Mouse (Mus musculus): ENCODE measurements at regions not wholly inside any gene's neighbourhood (a gene's known extent, or its start where the extent isn't known, plus 50 kb on each side); places are given as distances from the start of the nearest gene placed in this dataset. TPM values are rescaled to one million over a fixed set of nuclear protein-coding genes. Genes with fewer than 3 reads are reported as not detected.

DNA sequence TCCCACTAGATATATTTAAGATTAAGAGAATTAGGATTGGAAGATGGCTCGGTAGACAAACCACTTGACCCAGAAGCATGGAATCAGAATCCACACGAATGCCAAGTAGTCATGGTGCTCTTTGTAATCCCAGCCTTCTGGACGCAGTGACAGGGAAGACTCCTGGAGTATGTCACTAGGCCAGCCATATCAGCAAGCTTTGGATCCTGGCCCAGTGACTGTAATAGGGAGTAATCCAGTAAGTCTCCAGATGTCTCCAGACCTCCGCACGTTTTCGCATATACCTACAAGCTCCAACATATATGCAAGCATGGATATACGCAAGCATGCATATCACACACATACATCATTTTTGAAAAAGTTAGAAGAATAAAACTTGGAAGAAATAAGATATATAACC is 73.9 kb upstream of the H2afz start:
- no peak for DNase-seq (ENCODE audit: low spot score)

DNA sequence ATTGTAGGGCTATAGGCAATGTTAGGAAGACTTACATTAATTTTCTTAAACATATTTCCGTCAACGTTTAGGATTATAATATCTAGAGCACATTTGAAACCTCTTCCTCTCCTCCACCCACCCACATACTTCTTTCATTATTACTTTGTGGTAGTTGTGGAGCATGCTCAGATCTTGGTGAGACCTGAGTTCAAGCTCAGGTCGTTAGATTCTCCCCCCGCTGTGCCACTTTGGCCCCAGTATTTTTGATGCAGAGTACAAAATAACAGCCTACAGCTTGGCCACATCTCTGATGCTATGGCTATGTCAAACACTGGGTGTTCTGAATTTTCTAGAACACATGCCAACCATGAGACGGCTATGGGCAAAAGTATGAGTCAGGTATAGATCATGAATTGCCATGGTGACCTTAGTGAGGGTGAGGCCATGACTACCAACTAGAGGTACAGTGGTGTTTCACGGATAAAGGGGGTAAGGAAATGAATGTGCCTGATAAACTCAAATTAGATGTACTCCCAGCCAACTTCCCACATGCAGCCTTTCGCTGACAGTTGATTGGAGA is 68.5 kb upstream of the H2afz start:
- no peak for DNase-seq (ENCODE audit: low spot score)

GRCm38 (mm10) chr3:137798769-137799168 is 65.5 kb upstream of the H2afz start:
- DNase-seq (ENCODE audit: low spot score), result no peak

DNA sequence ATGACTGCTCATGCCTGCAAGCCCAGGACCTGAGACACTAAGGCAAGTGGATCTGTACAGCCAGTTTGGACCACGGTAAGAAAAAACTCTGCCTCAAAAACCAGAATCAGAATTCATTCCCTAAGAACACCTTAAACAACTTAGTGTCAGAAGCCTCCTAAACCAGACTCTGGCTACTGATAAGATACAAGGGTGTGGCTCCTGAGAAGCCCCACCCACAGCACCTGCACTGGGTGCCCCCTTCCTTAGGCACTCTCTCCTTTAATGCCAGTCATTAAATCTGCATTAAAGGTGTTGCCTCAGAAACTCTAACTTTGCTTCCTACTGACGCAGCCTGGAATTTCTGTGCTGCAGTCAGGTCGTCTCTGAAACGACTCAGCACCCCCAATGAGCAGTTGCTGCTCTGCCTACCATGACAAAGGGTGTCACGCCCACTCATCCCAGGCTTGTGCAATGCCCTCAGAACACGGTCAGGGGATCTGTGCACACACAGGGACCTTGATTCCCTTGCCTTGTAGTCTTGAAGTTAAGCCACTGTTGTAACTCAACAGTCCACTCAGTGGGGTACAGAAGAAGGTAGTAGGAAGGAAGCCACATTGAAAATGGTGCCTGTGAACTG is 62.8 kb upstream of the H2afz start:
- DNase-seq (ENCODE audit: low spot score), result no peak

- DNase-seq (ENCODE audit: low spot score), result no peak
Measured at GRCm38 (mm10) chr3:137807423-137807822, 56.9 kb upstream of the H2afz start.

- DNase-seq (ENCODE audit: low spot score), result no peak
Measured at GRCm38 (mm10) chr3:137807913-137808684, 56.2 kb upstream of the H2afz start.

DNA sequence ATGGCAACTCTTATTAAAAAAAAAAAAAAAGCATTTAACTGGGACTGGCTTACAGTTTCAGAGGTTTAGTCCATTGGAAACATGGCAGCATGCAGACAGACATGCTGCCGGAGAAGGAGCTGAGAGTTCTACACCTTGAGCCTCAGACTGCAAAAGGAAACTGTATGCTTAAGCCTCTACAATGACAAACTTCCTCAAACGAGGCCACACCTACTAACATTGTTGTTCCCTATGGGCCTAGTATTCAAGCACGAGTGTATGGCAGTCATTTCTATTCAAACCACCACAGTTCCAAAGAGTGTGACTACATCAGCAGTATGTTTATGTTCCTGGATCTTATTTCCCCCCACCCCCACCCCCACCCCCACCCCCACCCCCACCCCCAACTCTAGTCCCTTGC is 54.2 kb upstream of the H2afz start:
- no peak for DNase-seq (ENCODE audit: low spot score)

Small RNAs in the stretch of these regions (microRNA-seq; reads per million reads assigned to microRNA genes)
- not detected for gene Mir6380 (ENCODE audit: borderline number of aligned reads)

Measured in thymus, postnatal 0 days (tissue).